Mouse (Mus musculus) lung, postnatal 0 days (tissue): Measurements from ENCODE around the gene F5. TPM values are rescaled to one million over a fixed set of nuclear protein-coding genes. Genes with fewer than 3 reads are reported as not detected.

Experiments
- ATAC-seq: fragments of 200-750 bp; cut with Nextera tagmentation; 2 replicates; pipeline ENCODE4 v1.8.0; 2017; ENCODE audit warnings: moderate library complexity
- DNase-seq: peaks from one replicate; pipeline ENCODE4 v3.0.0-alpha.2; 2016; ENCODE audit warnings: low spot score
- H3K27ac ChIP-seq: fragments of 300-500 bp; sonication (generic); 2 replicates; pipeline ENCODE4 v1.5.1; 2014; ENCODE audit warnings: antibody characterized with exemption, mild to moderate bottlenecking, low read length, mixed read lengths
- H3K27me3 ChIP-seq: fragments of 300-500 bp; sonication (generic); replicated peaks from 2 replicates; pipeline ENCODE4 v1.6.1; 2014; ENCODE audit warnings: low read length, mixed read lengths; ENCODE audit not compliant: insufficient read depth
- H3K36me3 ChIP-seq: fragments of 300-500 bp; sonication (generic); 2 replicates; pipeline ENCODE4 v1.6.1; 2014; ENCODE audit warnings: low read length, mixed read lengths; ENCODE audit not compliant: insufficient read depth
- H3K4me1 ChIP-seq: fragments of 300-500 bp; sonication (generic); 2 replicates; pipeline ENCODE4 v1.6.1; 2014; ENCODE audit warnings: antibody characterized with exemption, low read depth, low read length, mixed read lengths; ENCODE audit not compliant: insufficient read depth
- H3K4me2 ChIP-seq: fragments of 300-500 bp; sonication (generic); replicated peaks from 2 replicates; pipeline ENCODE4 v1.6.1; 2014; ENCODE audit warnings: low read depth, mild to moderate bottlenecking, low read length, moderate library complexity, mixed read lengths
- H3K4me3 ChIP-seq: fragments of 300-500 bp; sonication (generic); 2 replicates; pipeline ENCODE4 v1.5.1; 2014; ENCODE audit warnings: low read depth, low read length
- H3K9ac ChIP-seq: fragments of 300-500 bp; sonication (generic); replicated peaks from 2 replicates; pipeline ENCODE4 v1.6.1; 2014; ENCODE audit warnings: low read depth, mild to moderate bottlenecking
- H3K9me3 ChIP-seq: fragments of 300-500 bp; sonication (generic); 2 replicates; pipeline ENCODE4 v1.6.1; 2016; ENCODE audit warnings: low read length, mixed read lengths
- CTCF ChIP-seq: IDR thresholded peaks from 2 replicates; pipeline ENCODE4 v1.5.1; 2016; ENCODE audit warnings: antibody characterized with exemption, mild to moderate bottlenecking
- EP300 ChIP-seq: IDR thresholded peaks from 2 replicates; pipeline ENCODE4 v1.6.1; 2016; ENCODE audit warnings: antibody characterized with exemption, mild to moderate bottlenecking, control low read depth
- WGBS: fragments of 180-500 bp; shearing (Covaris S2); extraction: QIAGEN DNeasy Blood & Tissue Kit; methylation state at CpG from one replicate; pipeline ENCODE4 v1.1.7; 2014; 5-methylcytosine and 5-hydroxymethylcytosine counted together
- polyA plus RNA-seq: library from polyadenylated mRNA; unstranded; fragments of >200 nt; fragmentation: Nextera tagmentation; extraction: Ambion mirVana; gene quantifications from 2 replicates; pipeline ENCODE4 v1.2.1, GENCODE M21; 2015

The F5 gene
- polyA plus RNA-seq, 1 experiment from 2014 or later, result 0.33 TPM

DNA sequence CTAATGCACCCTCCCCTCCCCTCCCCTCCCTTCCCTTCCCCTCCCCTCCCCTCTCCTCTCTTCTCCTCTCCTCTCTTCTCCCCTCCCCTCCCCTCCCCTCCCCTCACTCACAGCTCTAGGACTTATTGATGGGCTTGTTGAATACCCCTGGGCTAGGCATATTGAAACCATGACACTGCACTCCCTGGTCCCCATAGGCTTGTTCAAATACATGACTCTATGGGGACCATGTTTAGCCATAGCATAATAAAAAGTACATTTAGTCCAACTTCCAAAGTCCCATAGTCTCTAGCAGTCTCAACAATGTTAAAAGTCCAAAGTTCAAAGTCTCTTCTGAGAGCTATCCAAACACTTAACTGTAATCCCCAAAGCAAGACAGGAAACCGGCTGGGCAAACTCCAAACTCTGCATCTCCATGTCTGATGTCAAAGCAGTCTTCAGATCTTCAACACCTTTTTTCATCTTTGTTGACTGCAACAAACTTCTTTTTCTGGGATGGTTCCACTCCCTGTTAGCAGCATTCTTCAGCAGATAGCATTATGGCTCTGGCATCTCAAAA is 35.4 kb downstream of the F5 start:
- Histone ChIP-seq H3K36me3 (no peaks in the 10 kb centered on the region), H3K27ac (no peak overlapping the region), H3K27me3 (no peaks in the 10 kb centered on the region), H3K9ac (no peak overlapping the region), H3K4me3 (no peak overlapping the region), H3K4me1 (no peaks in the 10 kb centered on the region), H3K4me2 (no peak overlapping the region), H3K9me3 (no peaks in the 10 kb centered on the region)
- WGBS, result 36% methylated on average over 1 of the region's 1 CpGs
- TF ChIP-seq CTCF (no peak), EP300 (no peak)
- DNase-seq (no peak), ATAC-seq (no peak)

DNA sequence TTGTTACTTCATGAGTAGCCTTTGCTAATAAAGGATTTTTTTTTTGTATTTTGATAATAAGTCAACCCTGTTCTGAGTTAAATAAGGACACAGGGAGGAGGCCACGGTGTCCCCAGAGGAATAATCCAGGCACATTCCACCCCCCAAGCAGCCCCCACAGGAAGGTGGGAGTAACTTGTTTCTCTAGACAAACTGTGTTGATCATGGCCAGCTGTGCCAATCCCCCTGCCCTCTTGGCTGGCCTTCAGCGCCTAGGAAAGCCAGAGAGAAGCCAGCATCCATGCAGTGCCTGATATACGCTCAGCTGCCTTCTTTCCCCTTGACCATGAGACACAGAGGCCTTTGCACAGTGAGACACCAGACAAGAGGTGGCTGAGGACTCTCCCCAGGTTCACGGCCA is 47.9 kb downstream of the F5 start:
- H3K9me3 ChIP-seq, result no peaks in the 10 kb centered on the region
- H3K4me1 ChIP-seq, result no peaks in the 10 kb centered on the region
- H3K27me3 ChIP-seq, result no peaks in the 10 kb centered on the region
- H3K36me3 ChIP-seq, result no peaks in the 10 kb centered on the region
- no peak overlapping the region for H3K4me3 ChIP-seq
- no peak for ATAC-seq
- no peak for TF ChIP-seq CTCF
- no peak for TF ChIP-seq EP300
- H3K9ac ChIP-seq, result no peak overlapping the region
- 81% methylated on average over 4 of the region's 4 CpGs for WGBS
- DNase-seq, result no peak
- no peak overlapping the region for H3K27ac ChIP-seq
- no peak overlapping the region for H3K4me2 ChIP-seq

- H3K4me3 ChIP-seq, result no peak overlapping the region
- no peak overlapping the region for H3K4me2 ChIP-seq
- no peaks in the 10 kb centered on the region for H3K9me3 ChIP-seq
- H3K36me3 ChIP-seq, result no peaks in the 10 kb centered on the region
- H3K27ac ChIP-seq, result no peak overlapping the region
- H3K4me1 ChIP-seq, result no peaks in the 10 kb centered on the region
- DNase-seq, result no peak
- H3K27me3 ChIP-seq, result no peaks in the 10 kb centered on the region
- WGBS, result 40% methylated on average over 2 of the region's 2 CpGs
- ATAC-seq, result no peak
- no peak overlapping the region for H3K9ac ChIP-seq
- TF ChIP-seq CTCF, result no peak
- no peak for TF ChIP-seq EP300
Observed at GRCm38 (mm10) chr1:164208437-164208836, 56.8 kb downstream of the F5 start.

GRCm38 (mm10) chr1:164210899-164211298 is 59.3 kb downstream of the F5 start:
- ATAC-seq (no peak), DNase-seq (no peak)
- 82% methylated on average over 4 of the region's 4 CpGs for WGBS
- no peak overlapping the region for H3K4me2 ChIP-seq
- no peak overlapping the region for H3K27ac ChIP-seq
- no peaks in the 10 kb centered on the region for H3K36me3 ChIP-seq
- no peak overlapping the region for H3K4me3 ChIP-seq
- no peak overlapping the region for H3K9ac ChIP-seq
- no peaks in the 10 kb centered on the region for H3K27me3 ChIP-seq
- H3K4me1 ChIP-seq, result no peaks in the 10 kb centered on the region
- no peak for TF ChIP-seq CTCF
- TF ChIP-seq EP300, result no peak
- H3K9me3 ChIP-seq, result no peaks in the 10 kb centered on the region

- no peak overlapping the region for H3K9ac ChIP-seq
- no peaks in the 10 kb centered on the region for H3K9me3 ChIP-seq
- TF ChIP-seq EP300, result no peak
- TF ChIP-seq CTCF, result no peak
- H3K27me3 ChIP-seq, result no peaks in the 10 kb centered on the region
- no peak overlapping the region for H3K4me3 ChIP-seq
- no peak for DNase-seq
- H3K27ac ChIP-seq, result no peak overlapping the region
- no peaks in the 10 kb centered on the region; the same call in 1 of the 2 replicates for H3K4me1 ChIP-seq
- 80% methylated on average over 8 of the region's 8 CpGs for WGBS
- no peak overlapping the region for H3K4me2 ChIP-seq
- no peaks in the 10 kb centered on the region for H3K36me3 ChIP-seq
- ATAC-seq, result no peak
Observed at GRCm38 (mm10) chr1:164212686-164213085, 61.0 kb downstream of the F5 start.

- no peak for ATAC-seq
Observed at GRCm38 (mm10) chr1:164214190-164214589, 62.6 kb downstream of the F5 start.

GRCm38 (mm10) chr1:164215097-164215496 is 63.5 kb downstream of the F5 start:
- no peak for TF ChIP-seq CTCF
- TF ChIP-seq EP300, result no peak
- Histone ChIP-seq H3K36me3 (no peaks in the 10 kb centered on the region), H3K27ac (no peak overlapping the region), H3K4me3 (no peak overlapping the region), H3K9ac (no peak overlapping the region), H3K4me2 (no peak overlapping the region), H3K4me1 (peaks cover 4% of the 10 kb centered on the region; the same call in 1 of the 2 replicates), H3K9me3 (no peaks in the 10 kb centered on the region), H3K27me3 (no peaks in the 10 kb centered on the region)
- no peak for DNase-seq
- 29% methylated on average over 3 of the region's 3 CpGs for WGBS
- ATAC-seq, result no peak

More at GRCm38 (mm10) chr1:164214190-164214589, 62.6 kb downstream of the F5 start:
- no peak for DNase-seq
- Histone ChIP-seq H3K9me3 (no peaks in the 10 kb centered on the region), H3K4me2 (no peak overlapping the region), H3K4me1 (peaks cover 4% of the 10 kb centered on the region; the same call in 1 of the 2 replicates), H3K36me3 (no peaks in the 10 kb centered on the region), H3K27ac (no peak overlapping the region), H3K27me3 (no peaks in the 10 kb centered on the region), H3K9ac (no peak overlapping the region), H3K4me3 (no peak overlapping the region)
- TF ChIP-seq EP300 (no peak), CTCF (no peak)
- 63% methylated on average over 8 of the region's 8 CpGs for WGBS
